Mouse (Mus musculus) forebrain, embryonic 15.5 days (tissue): ENCODE measurements around the gene Dach1. TPM values are rescaled to one million over a fixed set of nuclear protein-coding genes. Genes with fewer than 3 reads are reported as not detected.

ENCODE experiments used
- ATAC-seq: fragments of 200-750 bp; cut with Nextera tagmentation; replicated peaks from 2 replicates; pipeline ENCODE4 v1.8.0; 2017; ENCODE audit warnings: mild to moderate bottlenecking, moderate TSS enrichment, moderate library complexity
- H3K27ac ChIP-seq: fragments of 300-500 bp; sonication (generic); replicated peaks from 2 replicates; pipeline ENCODE4 v1.5.1; 2015; ENCODE audit warnings: mild to moderate bottlenecking, inconsistent platforms
- H3K27me3 ChIP-seq: fragments of 300-500 bp; sonication (generic); 2 replicates; pipeline ENCODE4 v1.6.1; 2015; ENCODE audit warnings: inconsistent platforms
- H3K36me3 ChIP-seq: fragments of 300-500 bp; sonication (generic); 2 replicates; pipeline ENCODE4 v1.6.1; 2015; ENCODE audit warnings: mild to moderate bottlenecking, inconsistent platforms
- H3K4me1 ChIP-seq: fragments of 300-500 bp; sonication (generic); 2 replicates; pipeline ENCODE4 v1.6.1; 2015; ENCODE audit warnings: inconsistent platforms
- H3K4me2 ChIP-seq: fragments of 300-500 bp; sonication (generic); replicated peaks from 2 replicates; pipeline ENCODE4 v1.6.1; 2015; ENCODE audit warnings: mild to moderate bottlenecking, inconsistent platforms
- H3K4me3 ChIP-seq: fragments of 300-500 bp; sonication (generic); 2 replicates; pipeline ENCODE4 v1.5.1; 2015; ENCODE audit warnings: mild to moderate bottlenecking, inconsistent platforms
- H3K9ac ChIP-seq: fragments of 300-500 bp; sonication (generic); replicated peaks from 2 replicates; pipeline ENCODE4 v1.6.1; 2015; ENCODE audit warnings: mild to moderate bottlenecking, inconsistent platforms
- H3K9me3 ChIP-seq: fragments of 300-500 bp; sonication (generic); 2 replicates; pipeline ENCODE4 v1.6.1; 2016; ENCODE audit warnings: inconsistent platforms
- WGBS: fragments of 180-500 bp; shearing (Covaris S2); methylation state at CpG from one replicate; pipeline ENCODE4 v1.1.7; 2015; ENCODE audit warnings: mixed read lengths; 5-methylcytosine and 5-hydroxymethylcytosine counted together
- polyA plus RNA-seq: library from polyadenylated mRNA; unstranded; fragments of >200 nt; fragmentation: Nextera tagmentation; extraction: Ambion mirVana; gene quantifications from 2 replicates; pipeline ENCODE4 v1.2.1, GENCODE M21; 2015

Dach1 gene
- polyA plus RNA-seq = 7.8 and 8.4 TPM in 2 replicates

DNA sequence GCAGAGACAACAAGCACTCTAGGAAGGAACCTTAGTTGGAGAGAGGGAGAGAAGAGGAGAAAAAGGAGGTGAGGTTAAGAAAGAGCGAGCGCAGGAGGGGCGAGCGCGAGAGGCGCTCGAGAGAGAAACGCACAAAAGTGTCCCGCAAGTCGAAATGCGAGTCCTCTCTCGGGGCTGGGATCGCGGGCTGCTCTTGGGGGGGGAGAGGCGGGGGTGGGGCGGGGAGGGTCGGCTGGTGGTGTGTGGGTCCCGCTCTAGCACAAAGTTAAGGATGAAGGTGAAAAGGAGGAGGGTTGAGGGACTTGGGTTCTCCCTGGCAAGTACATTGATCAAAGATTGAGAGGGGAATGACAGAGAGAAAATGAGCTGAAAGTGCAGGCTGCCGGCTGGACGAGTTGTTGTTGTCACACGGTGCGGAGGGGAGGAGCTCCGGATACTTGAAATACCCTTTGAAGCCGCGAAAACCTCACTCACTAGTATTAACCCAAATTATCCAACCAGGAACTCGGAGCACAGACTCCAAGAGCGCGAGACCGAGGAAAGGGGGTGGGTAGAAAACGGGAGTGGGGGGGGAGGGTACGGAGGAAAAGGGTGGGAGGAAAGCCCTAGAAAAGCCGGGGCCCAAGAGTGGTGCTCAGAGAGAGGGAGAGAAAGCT lies at the start of gene Dach1:
Gene Dach1 (minus strand): TSS at position 345 of the 656 bp plus-strand sequence.
- H3K4me2 ChIP-seq = peak within 1 kb of the TSS; percentile 89
- no peaks in the 10 kb centered on the region for H3K9me3 ChIP-seq
- H3K27me3 ChIP-seq = peaks cover 3% of the 10 kb centered on the region; the same call in 1 of the 2 replicates
- H3K27ac ChIP-seq = peak within 1 kb of the TSS; percentile 89
- WGBS = under 1% methylated on average over 30 of the region's 32 CpGs
- peak within 1 kb of the TSS; percentile 71 for H3K9ac ChIP-seq
- no peaks in the 10 kb centered on the region for H3K36me3 ChIP-seq
- ATAC-seq = peak; percentile 75
- peaks cover 34% of the 10 kb centered on the region for H3K4me1 ChIP-seq
- peak within 1 kb of the TSS; percentile 69 for H3K4me3 ChIP-seq

DNA sequence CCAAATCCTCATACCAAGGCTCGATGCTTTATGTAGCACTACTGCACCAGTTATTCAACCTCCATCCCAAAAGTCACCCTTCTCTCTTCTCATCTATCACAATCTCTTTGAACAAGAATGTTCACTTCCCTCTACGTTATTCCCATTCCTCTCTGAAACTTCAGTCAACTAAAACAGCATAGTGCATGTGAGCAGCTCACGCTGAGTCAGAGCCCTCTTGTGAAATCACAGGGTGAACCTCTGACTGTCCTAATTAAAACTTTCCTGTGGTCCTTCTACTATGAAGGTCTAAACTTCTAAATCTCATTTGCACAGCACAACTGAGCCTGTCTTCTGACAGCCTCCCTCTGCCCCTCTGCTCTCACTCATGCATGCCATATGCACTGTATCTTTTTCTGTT lies 30.5 kb upstream of the Dach1 start:
- no peaks in the 10 kb centered on the region for H3K9me3 ChIP-seq
- 95% methylated on average over 3 of the region's 3 CpGs for WGBS
- H3K27ac ChIP-seq = no peak overlapping the region
- no peaks in the 10 kb centered on the region for H3K27me3 ChIP-seq
- no peak overlapping the region for H3K4me3 ChIP-seq
- no peak for ATAC-seq
- H3K9ac ChIP-seq = no peak overlapping the region
- H3K4me2 ChIP-seq = no peak overlapping the region
- H3K36me3 ChIP-seq = no peaks in the 10 kb centered on the region
- no peaks in the 10 kb centered on the region for H3K4me1 ChIP-seq

DNA sequence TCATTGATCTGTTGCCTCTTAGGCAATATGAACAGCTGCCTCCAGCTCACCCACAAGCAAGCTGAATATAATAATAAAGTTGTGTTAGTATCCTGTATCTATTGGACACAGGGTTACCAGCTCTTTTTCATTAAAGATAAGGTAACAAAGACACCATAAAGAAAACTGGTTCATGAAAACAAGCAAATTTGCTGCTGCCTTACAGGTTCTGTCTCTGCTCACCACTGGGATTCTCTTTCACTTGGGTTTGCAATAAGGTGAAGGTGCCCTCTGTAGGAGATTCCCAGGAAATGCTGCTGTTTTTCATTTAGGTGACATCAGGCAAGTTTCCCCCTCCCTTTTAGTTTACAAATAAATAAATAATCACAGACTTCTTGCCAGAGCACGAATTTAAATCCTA lies 12.0 kb upstream of the Dach1 start:
- WGBS = 0% methylated on average over 1 of the region's 1 CpGs
- no peaks in the 10 kb centered on the region for H3K27me3 ChIP-seq
- H3K4me3 ChIP-seq = no peak overlapping the region
- no peaks in the 10 kb centered on the region for H3K36me3 ChIP-seq
- peak; percentile 63 for ATAC-seq
- no peak overlapping the region for H3K4me2 ChIP-seq
- H3K27ac ChIP-seq = no peak overlapping the region
- H3K9ac ChIP-seq = no peak overlapping the region
- H3K4me1 ChIP-seq = no peaks in the 10 kb centered on the region
- no peaks in the 10 kb centered on the region for H3K9me3 ChIP-seq

DNA sequence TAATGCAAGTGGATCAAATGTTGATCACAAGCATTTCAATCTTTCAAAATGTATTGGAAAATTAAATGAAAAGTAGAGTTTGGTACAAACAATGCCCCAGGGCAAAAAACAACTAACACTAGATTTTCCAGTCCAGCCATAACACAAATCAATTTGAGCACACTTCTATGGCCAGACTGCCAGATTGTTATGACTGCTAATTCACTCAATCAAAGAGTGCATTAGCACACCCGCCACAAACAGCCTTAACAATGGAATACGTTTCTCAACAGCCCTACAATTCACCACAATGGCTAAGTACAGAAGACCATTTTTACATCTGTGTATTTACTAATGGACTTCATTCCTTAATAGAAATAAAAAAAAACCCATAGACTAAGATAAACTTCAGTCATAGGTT lies 4.3 kb upstream of the Dach1 start:
- Histone ChIP-seq H3K4me2 (no peak overlapping the region), H3K9me3 (no peaks in the 10 kb centered on the region), H3K4me3 (no peak overlapping the region), H3K36me3 (no peaks in the 10 kb centered on the region), H3K9ac (no peak overlapping the region), H3K4me1 (peaks cover 23% of the 10 kb centered on the region), H3K27me3 (peaks cover 3% of the 10 kb centered on the region), H3K27ac (no peak overlapping the region)
- ATAC-seq = 0 out of 2 replicates have a peak, but pooled peaks have one; percentile 32
- WGBS = 6% methylated on average over 2 of the region's 2 CpGs

DNA sequence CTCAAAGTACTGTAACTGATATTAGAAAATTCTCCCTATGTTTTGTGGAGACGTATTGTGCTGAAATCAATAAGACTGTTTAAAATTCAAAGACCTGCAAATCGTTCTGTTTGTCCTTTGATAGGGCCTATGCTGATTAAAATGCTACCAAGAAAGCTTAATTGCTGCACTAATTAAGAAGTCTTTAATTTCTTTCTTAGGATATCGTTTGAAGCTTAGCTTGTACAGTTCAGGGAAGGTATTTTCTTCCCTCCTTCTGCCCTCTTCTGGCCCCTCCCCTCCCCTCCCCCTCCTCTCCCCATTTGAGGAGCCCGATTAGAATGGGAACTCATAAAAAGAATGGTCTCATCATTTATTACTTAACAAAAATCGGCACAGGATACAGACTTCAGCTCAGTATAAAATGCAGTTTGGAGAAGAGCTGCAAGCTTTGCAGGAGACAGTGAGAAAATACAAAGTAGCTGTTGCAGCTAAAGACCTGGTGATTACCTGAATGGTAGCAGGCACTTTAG lies 2.9 kb upstream of the Dach1 start:
- Histone ChIP-seq H3K4me1 (peaks cover 25% of the 10 kb centered on the region), H3K9ac (no peak overlapping the region), H3K27me3 (peaks cover 3% of the 10 kb centered on the region), H3K27ac (no peak overlapping the region), H3K36me3 (no peaks in the 10 kb centered on the region), H3K9me3 (no peaks in the 10 kb centered on the region), H3K4me3 (no peak overlapping the region), H3K4me2 (peak overlapping the region; percentile 33)
- WGBS = 3% methylated on average over 5 of the region's 5 CpGs
- ATAC-seq = no peak

DNA sequence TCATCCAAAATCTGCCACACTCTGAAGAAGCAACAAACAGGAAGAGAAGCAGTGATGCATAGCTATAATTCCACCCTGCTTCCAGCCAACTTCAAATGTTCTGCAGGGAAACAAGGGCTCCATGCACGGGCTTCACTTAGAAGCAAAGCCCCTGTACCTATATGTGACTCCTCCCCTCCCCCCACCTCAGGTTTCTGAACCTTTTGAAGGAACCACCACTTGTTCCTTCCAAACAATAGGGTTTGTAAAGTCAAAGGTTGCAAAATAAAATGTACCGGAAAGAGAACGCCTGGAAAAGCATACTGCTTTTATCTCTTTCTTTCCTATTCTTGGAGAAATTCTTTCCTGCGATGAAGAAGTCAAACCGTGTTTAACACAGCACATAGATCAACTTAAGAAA lies 2.3 kb upstream of the Dach1 start:
- peaks cover 31% of the 10 kb centered on the region for H3K4me1 ChIP-seq
- no peaks in the 10 kb centered on the region for H3K9me3 ChIP-seq
- 3% methylated on average over 5 of the region's 5 CpGs for WGBS
- no peak overlapping the region for H3K9ac ChIP-seq
- H3K36me3 ChIP-seq = no peaks in the 10 kb centered on the region
- no peak for ATAC-seq
- H3K4me3 ChIP-seq = no peak overlapping the region
- peak overlapping the region; percentile 33 for H3K4me2 ChIP-seq
- peaks cover 3% of the 10 kb centered on the region for H3K27me3 ChIP-seq
- no peak overlapping the region for H3K27ac ChIP-seq

DNA sequence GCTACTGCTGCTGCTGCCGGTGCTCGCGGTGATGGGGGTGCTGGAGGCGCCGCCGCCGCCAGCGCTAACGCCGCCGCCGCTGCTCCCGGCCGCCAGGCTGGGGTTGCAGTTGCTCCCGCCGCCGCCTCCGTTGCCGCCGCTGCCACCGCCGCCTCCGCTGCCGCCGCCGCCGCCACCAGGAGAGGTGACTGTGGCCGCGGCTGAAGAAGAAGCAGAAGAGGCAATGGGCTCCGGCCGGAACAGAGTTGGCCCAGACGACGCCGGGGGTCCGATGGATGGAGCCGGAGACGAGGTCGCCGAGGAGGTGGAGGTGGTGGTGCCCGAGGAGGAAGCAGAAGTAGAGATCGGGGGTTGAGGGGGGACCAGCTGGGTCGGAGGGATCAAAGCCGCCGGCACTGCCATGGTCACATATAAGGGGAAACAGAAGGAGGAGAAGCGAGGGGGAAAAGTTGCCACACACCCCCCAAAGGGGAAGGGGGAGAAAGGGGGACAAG lies 610 bp downstream of the Dach1 start:
- Histone ChIP-seq H3K9ac (peak overlapping the region; percentile 71), H3K4me1 (peaks cover 31% of the 10 kb centered on the region), H3K9me3 (no peaks in the 10 kb centered on the region), H3K4me2 (peak overlapping the region; percentile 89), H3K4me3 (peak overlapping the region; percentile 69), H3K27ac (peak overlapping the region; percentile 89), H3K36me3 (no peaks in the 10 kb centered on the region), H3K27me3 (peaks cover 3% of the 10 kb centered on the region; the same call in 1 of the 2 replicates)
- under 1% methylated on average over 45 of the region's 45 CpGs for WGBS
- ATAC-seq = peak; percentile 24

DNA sequence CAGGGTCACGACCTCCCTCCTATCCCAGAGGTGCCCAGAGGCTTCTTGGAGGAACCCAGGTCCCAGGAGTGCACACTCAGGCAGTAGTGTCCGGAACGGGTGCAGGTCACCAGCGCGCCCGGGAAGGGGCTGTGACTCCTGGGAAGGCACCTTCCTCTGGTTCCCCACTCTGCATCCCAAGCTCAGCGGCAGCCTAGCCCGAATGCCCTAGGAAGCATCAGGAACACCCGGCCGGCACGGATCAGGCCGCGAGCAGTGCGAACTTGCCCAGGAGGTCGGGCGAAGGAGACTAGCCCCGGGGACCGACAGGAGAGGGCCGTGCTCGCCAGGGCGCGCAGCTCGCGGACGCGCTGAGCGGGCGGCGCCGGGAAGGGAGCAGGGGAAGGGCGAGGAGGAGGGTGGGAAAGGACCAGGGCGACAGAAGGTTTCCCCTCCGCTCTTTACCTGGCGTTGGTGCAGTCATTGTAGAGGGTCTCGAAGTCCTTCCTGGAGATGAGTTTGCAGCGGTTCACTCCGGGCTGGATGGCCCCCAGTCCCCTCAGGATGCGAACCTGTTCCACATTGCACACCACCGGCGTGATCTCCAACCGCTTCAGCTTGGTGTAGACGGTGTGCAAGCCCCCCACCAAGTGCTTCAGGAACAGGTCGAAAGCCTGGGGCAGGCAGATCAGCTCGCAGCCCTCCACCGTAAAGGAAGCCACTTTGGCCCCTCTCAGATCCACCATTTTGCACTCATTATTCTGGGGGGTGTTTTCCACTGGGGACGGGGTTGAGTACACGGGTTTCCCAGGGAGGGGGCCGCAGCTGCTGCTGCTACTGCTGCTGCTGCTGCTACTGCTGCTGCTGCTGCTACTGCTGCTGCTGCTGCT lies 1.3 kb downstream of the Dach1 start:
- WGBS = under 1% methylated on average over 46 of the region's 48 CpGs
- Histone ChIP-seq H3K36me3 (no peaks in the 10 kb centered on the region), H3K4me3 (peak overlapping the region; percentile 69), H3K4me2 (peak overlapping the region; percentile 89), H3K4me1 (peaks cover 31% of the 10 kb centered on the region), H3K9me3 (no peaks in the 10 kb centered on the region), H3K27ac (peak overlapping the region; percentile 89), H3K27me3 (peaks cover 3% of the 10 kb centered on the region; the same call in 1 of the 2 replicates), H3K9ac (peak overlapping the region; percentile 71)
- ATAC-seq = peak; percentile 62

DNA sequence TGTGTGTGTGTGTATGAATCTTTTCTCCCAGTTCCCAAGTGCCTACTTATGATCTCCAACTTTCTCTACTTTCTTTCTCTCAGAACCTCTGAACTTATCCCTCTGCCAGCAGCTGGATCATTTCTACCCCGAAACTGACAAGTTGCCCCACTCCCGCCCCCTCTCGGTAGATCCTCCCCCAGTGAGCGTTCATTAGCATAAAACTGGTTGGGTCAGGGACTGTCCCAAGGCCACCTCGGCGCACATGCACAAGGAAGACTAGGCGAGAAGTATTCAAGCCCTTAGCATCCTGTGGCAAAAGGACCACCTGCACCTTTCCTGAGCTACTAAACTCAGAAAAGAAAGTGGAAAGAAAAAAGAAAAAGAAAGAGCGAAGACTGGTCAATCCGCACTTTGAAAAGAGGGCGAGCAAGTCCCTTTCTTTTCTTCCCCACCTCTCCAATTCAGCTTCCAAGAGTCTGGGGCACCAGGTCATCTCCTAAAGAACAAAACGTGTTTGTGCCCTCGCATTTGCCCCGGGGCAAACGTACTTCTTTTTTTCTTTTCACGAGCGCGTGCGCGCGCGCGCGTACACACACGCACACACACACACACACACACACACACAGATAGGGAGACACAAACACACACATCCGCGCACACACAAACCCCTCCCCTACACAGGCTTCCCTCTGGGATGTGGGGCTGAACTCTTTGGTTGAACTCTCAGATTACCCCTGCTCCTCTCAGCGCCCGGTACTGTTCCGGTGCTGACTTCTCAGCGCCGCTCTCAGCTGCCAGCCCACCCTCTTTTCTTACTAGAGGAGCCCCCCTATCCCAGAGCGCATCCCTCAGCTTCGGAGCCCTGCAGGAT lies 2.2 kb downstream of the Dach1 start:
- ATAC-seq = peak; percentile 61
- under 1% methylated on average over 33 of the region's 33 CpGs for WGBS

DNA sequence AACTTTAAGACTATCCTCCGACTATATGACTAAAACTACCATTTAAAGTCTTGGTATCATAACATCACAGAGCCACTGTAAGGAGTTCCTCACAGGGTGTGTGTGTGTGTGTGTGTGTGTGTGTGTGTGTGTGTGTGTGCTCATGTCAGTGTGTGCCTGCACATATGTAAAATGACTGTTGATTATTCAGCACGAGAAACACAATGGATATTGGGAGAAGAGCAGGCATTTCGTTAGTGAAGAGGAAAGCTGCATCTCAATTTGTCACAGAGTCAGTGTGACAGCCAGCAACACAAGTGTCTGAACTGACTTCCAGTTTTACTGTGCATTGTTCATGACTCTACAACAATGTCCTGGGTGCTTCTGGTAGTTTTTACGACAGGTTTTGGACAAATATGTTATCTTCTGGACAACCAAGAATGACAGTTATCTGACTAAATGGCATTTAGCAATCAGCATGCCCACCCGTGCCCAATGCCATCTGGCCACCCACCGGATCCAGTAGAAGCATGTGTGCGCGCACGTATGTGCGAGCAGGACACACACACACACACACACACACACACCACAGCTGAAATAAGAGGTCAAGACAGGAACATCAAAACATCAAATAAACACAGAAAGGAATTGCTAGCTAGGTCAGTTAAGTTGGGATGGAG lies 3.1 kb downstream of the Dach1 start:
- peak overlapping the region; percentile 71 for H3K9ac ChIP-seq
- 30% methylated on average over 10 of the region's 10 CpGs for WGBS
- H3K36me3 ChIP-seq = no peaks in the 10 kb centered on the region
- H3K4me1 ChIP-seq = peaks cover 16% of the 10 kb centered on the region
- peak overlapping the region; percentile 69 for H3K4me3 ChIP-seq
- 0 out of 2 replicates have a peak overlapping the region, but pooled peaks have one; percentile 7 for H3K27ac ChIP-seq
- H3K9me3 ChIP-seq = no peaks in the 10 kb centered on the region
- no peaks in the 10 kb centered on the region; the same call in 1 of the 2 replicates for H3K27me3 ChIP-seq
- no peak for ATAC-seq
- H3K4me2 ChIP-seq = peak overlapping the region; percentile 89

More for the DNA sequence above, 2.2 kb downstream of the Dach1 start:
- Histone ChIP-seq H3K27me3 (no peaks in the 10 kb centered on the region; the same call in 1 of the 2 replicates), H3K27ac (peak overlapping the region; percentile 89), H3K4me1 (peaks cover 24% of the 10 kb centered on the region), H3K4me2 (peak overlapping the region; percentile 89), H3K9ac (peak overlapping the region; percentile 71), H3K9me3 (no peaks in the 10 kb centered on the region), H3K36me3 (no peaks in the 10 kb centered on the region), H3K4me3 (peak overlapping the region; percentile 69)

DNA sequence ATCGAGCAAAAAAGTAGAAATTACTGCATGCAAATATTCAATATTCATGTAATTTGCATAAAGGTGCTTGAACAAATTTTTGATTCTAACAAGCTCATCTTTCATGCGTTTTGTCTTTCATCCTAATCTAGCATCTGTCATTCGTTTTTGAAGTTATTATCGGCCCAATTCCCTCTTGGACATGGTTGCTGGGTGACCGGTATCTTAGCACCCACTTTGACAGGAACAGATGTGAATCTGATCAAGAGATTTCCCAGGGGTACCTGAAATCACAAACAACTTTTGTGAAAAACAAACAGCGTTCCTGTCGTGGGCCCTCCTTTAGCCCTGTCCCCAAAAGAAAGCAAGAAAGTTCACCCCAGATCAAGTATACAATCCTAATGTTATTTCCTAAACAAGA lies 12.8 kb downstream of the Dach1 start:
- H3K27me3 ChIP-seq = no peaks in the 10 kb centered on the region
- no peak overlapping the region for H3K27ac ChIP-seq
- no peak overlapping the region for H3K4me2 ChIP-seq
- no peak overlapping the region for H3K9ac ChIP-seq
- H3K4me1 ChIP-seq = 0 out of 2 replicates have a peak, but pooled peaks cover 6% of the 10 kb centered on the region
- 38% methylated on average over 7 of the region's 7 CpGs for WGBS
- no peak overlapping the region for H3K4me3 ChIP-seq
- no peak for ATAC-seq
- no peaks in the 10 kb centered on the region for H3K36me3 ChIP-seq
- no peaks in the 10 kb centered on the region for H3K9me3 ChIP-seq
